Mouse (Mus musculus) kidney, adult 2 months (tissue): ENCODE results near the gene Tmem86a. TPM values are rescaled to one million over a fixed set of nuclear protein-coding genes. Genes with fewer than 3 reads are reported as not detected.
A peak's percentile ranks its signal among the peaks of the same experiment; 100 is the strongest.

Experiments used
- DNase-seq: peaks from one replicate; pipeline ENCODE4 v3.0.0; 2021
- H3K27ac ChIP-seq: fragments of 200-500 bp; 2 replicates; pipeline ENCODE4 v1.5.1; 2012; ENCODE audit warnings: low read depth, low read length, control low read depth, inconsistent platforms; ENCODE audit not compliant: insufficient read depth
- H3K27me3 ChIP-seq: fragments of 200-500 bp; replicated peaks from 2 replicates; pipeline ENCODE4 v1.6.1; 2012; ENCODE audit warnings: mild to moderate bottlenecking, moderate library complexity, low read length, inconsistent platforms; ENCODE audit not compliant: control insufficient read depth, insufficient read depth
- H3K36me3 ChIP-seq: fragments of 200-500 bp; 2 replicates; pipeline ENCODE4 v1.6.1; 2012; ENCODE audit warnings: mild to moderate bottlenecking, moderate library complexity, low read length, inconsistent platforms; ENCODE audit not compliant: control insufficient read depth, insufficient read depth
- H3K4me1 ChIP-seq: fragments of 200-500 bp; 2 replicates; pipeline ENCODE4 v1.6.1; 2011; ENCODE audit warnings: low read length; ENCODE audit not compliant: control insufficient read depth, insufficient read depth
- H3K4me3 ChIP-seq: fragments of 200-500 bp; 2 replicates; pipeline ENCODE4 v1.5.1; 2011; ENCODE audit warnings: mild to moderate bottlenecking, low read depth, low read length, control low read depth; ENCODE audit not compliant: insufficient read depth
- CTCF ChIP-seq: fragments of 200-500 bp; conservative IDR thresholded peaks from 2 replicates; pipeline ENCODE4 v1.5.1; 2011; ENCODE audit warnings: low read depth, mild to moderate bottlenecking, control low read depth, low read length, moderate library complexity, mixed read lengths; ENCODE audit not compliant: insufficient read depth, insufficient read length
- POLR2A ChIP-seq: fragments of 200-500 bp; IDR thresholded peaks from one replicate; pipeline ENCODE4 v1.6.1; 2011; ENCODE audit warnings: low read depth, low read length, control low read depth
- WGBS: fragments of 180-500 bp; shearing (Covaris S2); methylation state at CpG from one replicate; pipeline ENCODE4 v1.1.7; 2018; 5-methylcytosine and 5-hydroxymethylcytosine counted together
- polyA plus RNA-seq: library from polyadenylated mRNA; depleted of rRNA; stranded (reverse); fragments of >200 nt; gene quantifications from 2 replicates; pipeline ENCODE4 v1.2.3, GENCODE M21; 2012

The Tmem86a gene
- polyA plus RNA-seq, 1 experiment, result 97.0 TPM

GRCm38 (mm10) chr7:47076729-47077128 is 26.3 kb downstream of the Tmem86a start:
- WGBS, result 93% methylated on average over 3 of the region's 3 CpGs
- H3K4me3 ChIP-seq, result no peak overlapping the region
- DNase-seq, result no peak
- H3K4me1 ChIP-seq, result peaks cover 14% of the 10 kb centered on the region
- H3K27ac ChIP-seq, result no peak overlapping the region
- no peaks in the 10 kb centered on the region for H3K27me3 ChIP-seq
- H3K36me3 ChIP-seq, result no peaks in the 10 kb centered on the region
- TF ChIP-seq POLR2A (no peak), CTCF (no peak)

DNA sequence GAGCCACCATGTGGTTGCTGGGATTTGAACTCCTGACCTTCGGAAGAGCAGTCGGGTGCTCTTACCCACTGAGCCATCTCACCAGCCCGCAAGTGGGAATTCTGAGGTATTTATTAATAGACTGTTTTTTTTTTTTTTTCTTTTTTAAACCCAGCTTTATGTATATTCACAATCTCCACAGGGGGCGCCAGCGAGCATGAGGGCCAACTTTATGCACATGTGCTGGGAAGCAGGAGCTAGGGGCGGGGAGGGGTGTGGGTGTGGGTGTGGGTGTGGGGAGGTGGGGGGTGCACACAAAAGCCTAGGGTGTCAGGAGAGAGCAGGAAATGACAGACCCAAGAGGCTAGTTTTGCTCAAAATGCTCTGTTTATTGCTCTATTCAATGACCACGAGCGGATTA is 27.1 kb downstream of the Tmem86a start:
- H3K27ac ChIP-seq, result no peak overlapping the region
- no peak overlapping the region for H3K4me3 ChIP-seq
- TF ChIP-seq POLR2A, result no peak
- peak; percentile 28; the same call in 1 of the 2 replicates for TF ChIP-seq CTCF
- no peaks in the 10 kb centered on the region for H3K27me3 ChIP-seq
- H3K36me3 ChIP-seq, result no peaks in the 10 kb centered on the region
- 60% methylated on average over 8 of the region's 8 CpGs for whole genome bisulfite sequencing
- peaks cover 14% of the 10 kb centered on the region for H3K4me1 ChIP-seq
- peak; percentile 17 for DNase-seq

DNA sequence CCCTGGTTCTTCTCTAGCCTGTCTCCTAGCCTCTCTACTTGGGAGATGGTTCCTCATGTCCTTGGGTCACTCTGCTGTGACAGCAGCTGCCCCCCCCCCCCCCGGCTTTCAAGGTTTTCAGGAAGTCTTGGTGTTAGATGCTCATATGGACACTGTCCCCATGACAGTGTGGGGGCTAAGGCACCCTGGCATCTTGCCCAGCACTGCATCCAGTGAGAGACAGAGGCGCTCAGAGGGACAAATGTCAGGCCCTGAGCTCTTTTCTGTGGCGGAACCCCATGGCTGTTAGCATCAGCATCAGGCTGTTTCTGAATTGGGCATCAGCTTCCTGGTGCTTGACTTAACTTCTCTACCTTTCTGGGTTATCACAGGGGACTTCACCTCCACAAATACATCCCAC is 30.5 kb downstream of the Tmem86a start:
- no peak overlapping the region for H3K27ac ChIP-seq
- H3K36me3 ChIP-seq, result no peaks in the 10 kb centered on the region
- H3K4me1 ChIP-seq, result no peaks in the 10 kb centered on the region
- DNase-seq, result no peak
- TF ChIP-seq POLR2A, result no peak
- no peak for TF ChIP-seq CTCF
- no peaks in the 10 kb centered on the region for H3K27me3 ChIP-seq
- H3K4me3 ChIP-seq, result no peak overlapping the region
- 63% methylated on average over 3 of the region's 3 CpGs for WGBS

DNA sequence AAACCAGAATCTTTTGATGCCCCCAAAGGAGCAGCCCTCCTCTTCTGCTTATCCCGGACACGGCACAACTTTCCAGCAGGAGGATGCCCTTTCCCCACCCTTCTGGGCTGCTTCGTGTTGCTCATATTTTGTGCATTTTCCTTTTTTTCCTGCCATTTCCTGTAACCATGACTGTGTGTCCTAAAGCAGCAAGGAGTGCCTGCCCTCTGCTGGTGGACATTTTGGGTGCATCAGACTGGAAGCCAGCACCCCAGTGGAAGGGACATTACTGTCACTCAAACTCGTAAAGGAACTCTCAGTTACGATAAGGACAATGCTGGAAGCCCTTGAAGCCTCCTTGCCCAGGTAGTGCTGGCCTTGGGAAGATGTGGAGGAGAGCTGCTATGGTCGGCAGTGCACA is 30.9 kb downstream of the Tmem86a start:
- peak; percentile 95 for TF ChIP-seq CTCF
- no peak for TF ChIP-seq POLR2A
- peak; percentile 81 for DNase-seq
- Histone ChIP-seq H3K27ac (no peak overlapping the region), H3K36me3 (no peaks in the 10 kb centered on the region), H3K27me3 (no peaks in the 10 kb centered on the region), H3K4me3 (no peak overlapping the region), H3K4me1 (no peaks in the 10 kb centered on the region)
- 22% methylated on average over 6 of the region's 6 CpGs for WGBS

GRCm38 (mm10) chr7:47085075-47085474 is 34.7 kb downstream of the Tmem86a start:
- no peak overlapping the region for H3K27ac ChIP-seq
- DNase-seq, result no peak
- 67% methylated on average over 1 of the region's 1 CpGs for WGBS

GRCm38 (mm10) chr7:47093935-47094334 is 43.5 kb downstream of the Tmem86a start:
- TF ChIP-seq CTCF (no peak), POLR2A (no peak)
- H3K27me3 ChIP-seq, result no peaks in the 10 kb centered on the region
- 56% methylated on average over 5 of the region's 5 CpGs for WGBS
- no peaks in the 10 kb centered on the region for H3K36me3 ChIP-seq
- H3K27ac ChIP-seq, result no peak overlapping the region
- DNase-seq, result no peak
- H3K4me3 ChIP-seq, result no peak overlapping the region
- no peaks in the 10 kb centered on the region for H3K4me1 ChIP-seq

More at GRCm38 (mm10) chr7:47085075-47085474, 34.7 kb downstream of the Tmem86a start:
- Histone ChIP-seq H3K27me3 (no peaks in the 10 kb centered on the region), H3K4me1 (no peaks in the 10 kb centered on the region), H3K4me3 (no peak overlapping the region), H3K36me3 (no peaks in the 10 kb centered on the region)
- no peak for TF ChIP-seq CTCF
- no peak for TF ChIP-seq POLR2A

GRCm38 (mm10) chr7:47094969-47095368 is 44.6 kb downstream of the Tmem86a start:
- Histone ChIP-seq H3K4me3 (no peak overlapping the region), H3K36me3 (no peaks in the 10 kb centered on the region), H3K27ac (no peak overlapping the region), H3K27me3 (no peaks in the 10 kb centered on the region), H3K4me1 (no peaks in the 10 kb centered on the region)
- TF ChIP-seq POLR2A, result no peak
- TF ChIP-seq CTCF, result no peak
- 61% methylated on average over 2 of the region's 2 CpGs for WGBS
- DNase-seq, result no peak
